15 mouse cellular contexts compared by ENCODE assay signal in genomic region chr16:49971141-49971555, GRCm38 (mm10).
DNase-seq lines count a peak whose midpoint lies in the region; ATAC-seq and TF ChIP-seq lines count a peak whose summit lies in the region.
"Had no signal": no experiment of that assay in that cellular context is flagged by ENCODE, and none has a peak within 500 bp of the region (broad histone marks: within the 10 kb centered on the region; RNA-seq: fewer than 3 reads in every experiment).

No protein-coding gene starts in this region.

- WGBS in forebrain, embryonic 11.5 days, result 78% methylated on average over 3 of the region's 3 CpGs

- DNase-seq in 416B (ENCODE audit: low read depth), result peak; percentile 63
- DNase-seq in B cell, adult 2 months, result peak; percentile 13 to 23
- DNase-seq in forebrain, embryonic 11.5 days (ENCODE audit: low spot score), result no peak
- no peak for DNase-seq in ovary, postnatal 10 days (ENCODE audit: low spot score)
- no peak for DNase-seq in adrenal gland, postnatal 14 days
- DNase-seq: cerebellum, adult 11 months; cerebellum, postnatal 14 days had no signal

- TF ChIP-seq POLR2A in embryonic fibroblast, embryonic 13.5 days (IDR thresholded peaks at IDR 0.05; ENCODE audit: low read depth, low read length), result no peak

- no peak for TF ChIP-seq CTCF in embryonic fibroblast, embryonic 13.5 days (IDR thresholded peaks at IDR 0.05; ENCODE audit: borderline replicate concordance, insufficient read depth, low read length)

- H3K27me3 ChIP-seq in forebrain, embryonic 11.5 days (ENCODE audit: control insufficient read depth, insufficient read depth, low read length), result no peaks in the 10 kb centered on the region
- H3K27me3 ChIP-seq: heart, embryonic 15.5 days; intestine, embryonic 15.5 days; kidney, embryonic 15.5 days had no signal

- peak; percentile 46 for ATAC-seq in monocyte, adult 5-6 weeks (replicated peaks; ENCODE audit: insufficient number of reproducible peaks, low FRiP score, low TSS enrichment, poor library complexity, severe bottlenecking)
- no peak for ATAC-seq in forebrain, embryonic 11.5 days (replicated peaks; ENCODE audit: low FRiP score)
- ATAC-seq: forebrain, embryonic 14.5 days had no signal

- H3K4me3 ChIP-seq in embryonic fibroblast, embryonic 13.5 days (ENCODE audit: insufficient read depth, low read length), result no peak overlapping the region
- no peak overlapping the region for H3K4me3 ChIP-seq in forebrain, embryonic 11.5 days (ENCODE audit: low read depth, low read length)
- H3K4me3 ChIP-seq: heart, embryonic 15.5 days; hindbrain, embryonic 10.5 days; intestine, embryonic 15.5 days; kidney, embryonic 15.5 days had no signal

- H3K36me3 ChIP-seq in forebrain, embryonic 11.5 days (ENCODE audit: control insufficient read depth, insufficient read depth, low read length), result no peaks in the 10 kb centered on the region
- H3K36me3 ChIP-seq: heart, embryonic 15.5 days; hindbrain, embryonic 10.5 days; intestine, embryonic 15.5 days; kidney, embryonic 15.5 days had no signal

- peaks cover 18% of the 10 kb centered on the region for H3K4me1 ChIP-seq in embryonic fibroblast, embryonic 13.5 days (ENCODE audit: control insufficient read depth, insufficient read depth, low read length)
- H3K4me1 ChIP-seq in forebrain, embryonic 11.5 days (replicated peaks; ENCODE audit: control insufficient read depth, insufficient read depth, low read length), result no peaks in the 10 kb centered on the region
- H3K4me1 ChIP-seq: kidney, embryonic 15.5 days had no signal

- no peak overlapping the region for H3K9ac ChIP-seq in forebrain, embryonic 11.5 days (ENCODE audit: low read length)
- H3K9ac ChIP-seq: heart, embryonic 15.5 days; intestine, embryonic 15.5 days; kidney, embryonic 15.5 days; liver, embryonic 14.5 days had no signal

- no peak overlapping the region for H3K4me2 ChIP-seq in forebrain, embryonic 11.5 days (ENCODE audit: low read depth, low read length, severe bottlenecking)
- H3K4me2 ChIP-seq: heart, embryonic 15.5 days; intestine, embryonic 15.5 days; kidney, embryonic 15.5 days had no signal

- H3K27ac ChIP-seq in embryonic fibroblast, embryonic 13.5 days (ENCODE audit: insufficient read depth, low read length), result peak overlapping the region; percentile 99
- no peak overlapping the region for H3K27ac ChIP-seq in forebrain, embryonic 11.5 days (ENCODE audit: low read depth, low read length)
- H3K27ac ChIP-seq: heart, embryonic 15.5 days; hindbrain, embryonic 10.5 days; kidney, embryonic 15.5 days; liver, embryonic 14.5 days had no signal

- H3K9me3 ChIP-seq in forebrain, embryonic 11.5 days (ENCODE audit: control insufficient read depth, low read length), result no peaks in the 10 kb centered on the region
- H3K9me3 ChIP-seq: heart, embryonic 15.5 days; hindbrain, embryonic 10.5 days; intestine, embryonic 15.5 days; kidney, embryonic 15.5 days had no signal

Comparison
In these comparisons a context has a peak if more than half of its experiments do, and no peak if none do; other contexts are left out.
1. DNase-seq: peak in 416B (single experiment) and B cell, adult 2 months (2 of 2); none in forebrain, embryonic 11.5 days (single experiment), ovary, postnatal 10 days (single experiment) and adrenal gland, postnatal 14 days (single experiment).